Mouse (Mus musculus) heart, embryonic 16.5 days (tissue): ENCODE measurements at regions not wholly inside any gene's neighbourhood (a gene's known extent, or its start where the extent isn't known, plus 50 kb on each side); places are given as distances from the start of the nearest gene placed in this dataset.
A peak's percentile ranks its signal among the peaks of the same experiment; 100 is the strongest.

Experiments used
- ATAC-seq: fragments of 200-750 bp; cut with Nextera tagmentation; replicated peaks from 2 replicates; pipeline ENCODE4 v1.8.0; 2017; ENCODE audit warnings: moderate number of reproducible peaks; ENCODE audit not compliant: insufficient read depth, low FRiP score; ENCODE audit errors: extremely low read depth
- H3K27ac ChIP-seq: fragments of 300-500 bp; sonication (generic); 2 replicates; pipeline ENCODE4 v1.5.1; 2014; ENCODE audit warnings: mild to moderate bottlenecking, low read length, control low read depth, moderate library complexity
- H3K27me3 ChIP-seq: fragments of 300-500 bp; sonication (generic); 2 replicates; pipeline ENCODE4 v1.6.1; 2014; ENCODE audit warnings: low read length, mixed read lengths; ENCODE audit not compliant: control insufficient read depth, insufficient read depth
- H3K36me3 ChIP-seq: fragments of 300-500 bp; sonication (generic); 2 replicates; pipeline ENCODE4 v1.6.1; 2014; ENCODE audit not compliant: control insufficient read depth, insufficient read depth
- H3K4me1 ChIP-seq: fragments of 300-500 bp; sonication (generic); 2 replicates; pipeline ENCODE4 v1.6.1; 2014; ENCODE audit warnings: low read length, mixed read lengths; ENCODE audit not compliant: control insufficient read depth, insufficient read depth
- H3K4me2 ChIP-seq: fragments of 300-500 bp; sonication (generic); 2 replicates; pipeline ENCODE4 v1.6.1; 2014; ENCODE audit warnings: low read depth, mild to moderate bottlenecking, control low read depth, low read length
- H3K4me3 ChIP-seq: fragments of 300-500 bp; sonication (generic); 2 replicates; pipeline ENCODE4 v1.5.1; 2014; ENCODE audit warnings: mild to moderate bottlenecking, control low read depth, low read length
- H3K9ac ChIP-seq: fragments of 300-500 bp; sonication (generic); 2 replicates; pipeline ENCODE4 v1.6.1; 2014; ENCODE audit warnings: low read length, control low read depth
- H3K9me3 ChIP-seq: fragments of 300-500 bp; sonication (generic); replicated peaks from 2 replicates; pipeline ENCODE4 v1.6.1; 2016; ENCODE audit warnings: low read length; ENCODE audit not compliant: control insufficient read depth
- WGBS: fragments of 180-500 bp; shearing (Covaris S2); extraction: QIAGEN DNeasy Blood & Tissue Kit; methylation state at CpG from one replicate; pipeline ENCODE4 v1.1.7; 2014; 5-methylcytosine and 5-hydroxymethylcytosine counted together

GRCm38 (mm10) chr10:43740204-43740865 is 161.2 kb downstream of the Qrsl1 start:
- Histone ChIP-seq H3K27ac (peak overlapping the region; percentile 61), H3K36me3 (no peaks in the 10 kb centered on the region), H3K27me3 (no peaks in the 10 kb centered on the region), H3K4me2 (peak overlapping the region; percentile 26), H3K4me1 (peaks cover 27% of the 10 kb centered on the region), H3K4me3 (no peak overlapping the region), H3K9me3 (no peaks in the 10 kb centered on the region), H3K9ac (peak overlapping the region; percentile 54; the same call in 1 of the 2 replicates)
- 23% methylated on average over 13 of the region's 13 CpGs for WGBS
- ATAC-seq, result peak; percentile 45; the same call in 1 of the 2 replicates

DNA sequence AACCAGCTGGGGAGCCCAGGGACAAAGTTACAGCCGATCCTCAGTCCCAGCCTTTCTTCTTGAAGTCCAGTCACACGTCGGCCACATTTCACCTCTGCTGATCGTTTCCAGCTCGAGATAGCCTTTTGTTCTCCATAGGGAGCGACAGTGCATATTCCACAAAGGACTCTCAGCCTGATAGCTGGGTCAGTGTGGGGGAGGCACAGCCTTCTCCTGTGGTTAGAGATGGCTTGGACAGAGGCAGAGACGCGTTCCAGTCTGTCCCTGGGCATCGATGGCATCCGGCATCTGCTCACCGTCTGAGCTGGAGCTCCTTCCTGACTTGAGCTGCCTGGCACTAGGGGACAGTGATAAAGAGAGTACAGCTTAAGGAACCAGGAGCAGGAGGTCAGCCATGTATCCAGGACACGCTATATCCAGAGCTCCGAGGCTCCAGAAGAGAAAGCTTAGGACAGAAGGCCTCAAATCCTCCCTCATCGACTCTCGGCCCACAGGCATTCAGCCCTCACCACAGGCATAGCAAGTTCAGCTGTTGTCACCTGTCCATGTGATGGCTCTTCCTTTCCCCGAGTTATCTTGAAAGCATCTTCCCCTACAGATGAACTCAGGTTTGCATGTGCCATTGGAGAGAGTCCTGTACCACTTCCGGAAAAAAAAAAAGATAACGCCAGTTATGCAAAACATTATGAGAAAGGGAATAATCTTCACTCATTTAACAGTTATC is 160.0 kb downstream of the Qrsl1 start:
- no peak overlapping the region for H3K27ac ChIP-seq

GRCm38 (mm10) chr10:43742085-43743054 is 159.2 kb downstream of the Qrsl1 start:
- Histone ChIP-seq H3K9me3 (no peaks in the 10 kb centered on the region), H3K27ac (no peak overlapping the region), H3K4me3 (peak overlapping the region; percentile 11; the same call in 1 of the 2 replicates), H3K27me3 (no peaks in the 10 kb centered on the region), H3K36me3 (no peaks in the 10 kb centered on the region), H3K9ac (0 out of 2 replicates have a peak overlapping the region, but pooled peaks have one; percentile 10), H3K4me2 (peak overlapping the region; percentile 44), H3K4me1 (peaks cover 27% of the 10 kb centered on the region)
- WGBS, result 25% methylated on average over 15 of the region's 15 CpGs
- ATAC-seq, result 0 out of 2 replicates have a peak, but pooled peaks have one; percentile 18

More for the DNA sequence above, 160.0 kb downstream of the Qrsl1 start:
- Histone ChIP-seq H3K9ac (no peak overlapping the region), H3K4me1 (peaks cover 27% of the 10 kb centered on the region), H3K4me2 (no peak overlapping the region), H3K4me3 (no peak overlapping the region), H3K36me3 (no peaks in the 10 kb centered on the region), H3K27me3 (no peaks in the 10 kb centered on the region), H3K9me3 (no peaks in the 10 kb centered on the region)
- WGBS, result 40% methylated on average over 18 of the region's 18 CpGs
- no peak for ATAC-seq

DNA sequence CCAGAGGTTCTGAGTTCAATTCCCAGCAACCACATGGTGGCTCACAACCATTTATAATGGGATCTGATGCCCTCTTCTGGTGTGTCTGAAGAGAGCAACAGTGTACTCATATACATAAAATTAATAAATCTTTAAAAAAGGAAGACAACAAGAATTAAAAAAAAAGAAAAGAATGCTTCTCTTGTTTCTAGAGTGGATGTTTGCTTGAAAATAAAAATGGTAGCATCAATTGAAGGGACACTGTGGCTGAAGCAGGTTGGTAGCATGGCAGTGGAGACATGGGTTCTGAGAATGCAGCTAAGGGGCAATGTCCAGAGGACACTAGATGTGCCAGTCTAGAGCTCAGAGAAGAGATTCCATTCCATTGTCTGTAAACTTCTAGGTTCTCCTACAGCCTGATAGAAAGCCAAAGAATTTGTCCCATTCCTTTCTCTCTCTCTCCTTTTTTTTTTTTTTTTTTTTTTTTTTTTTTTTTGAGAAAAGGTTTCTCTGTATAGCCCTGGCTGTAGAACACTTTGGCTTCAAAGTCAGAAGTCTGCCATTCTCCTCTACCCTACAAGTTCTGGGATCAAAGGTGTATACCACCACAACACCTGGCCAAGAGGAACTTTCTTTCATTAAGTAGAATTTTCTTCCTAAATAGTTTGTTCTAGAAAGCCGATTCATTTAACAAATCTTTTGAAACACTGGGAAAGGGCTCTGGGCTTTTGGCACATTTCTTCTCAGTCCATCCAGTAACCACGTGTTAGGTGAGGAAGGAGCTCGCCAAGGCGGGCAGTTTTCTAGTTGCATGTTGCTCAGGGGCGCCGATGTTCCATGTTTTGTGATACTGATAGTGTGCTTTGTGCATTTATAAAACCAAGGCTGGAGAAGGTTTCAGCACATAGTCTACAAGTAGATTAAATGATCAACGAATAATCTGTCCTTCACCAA is 158.1 kb downstream of the Qrsl1 start:
- H3K9me3 ChIP-seq, result no peaks in the 10 kb centered on the region
- no peak for ATAC-seq
- no peak overlapping the region for H3K27ac ChIP-seq
- H3K9ac ChIP-seq, result no peak overlapping the region
- no peaks in the 10 kb centered on the region for H3K36me3 ChIP-seq
- H3K4me1 ChIP-seq, result peaks cover 27% of the 10 kb centered on the region
- 90% methylated on average over 7 of the region's 7 CpGs for WGBS
- H3K4me2 ChIP-seq, result no peak overlapping the region
- no peaks in the 10 kb centered on the region for H3K27me3 ChIP-seq
- no peak overlapping the region for H3K4me3 ChIP-seq

GRCm38 (mm10) chr10:43745931-43746630 is 155.5 kb downstream of the Qrsl1 start:
- H3K4me2 ChIP-seq, result no peak overlapping the region
- no peaks in the 10 kb centered on the region for H3K36me3 ChIP-seq
- H3K4me1 ChIP-seq, result peaks cover 10% of the 10 kb centered on the region; the same call in 1 of the 2 replicates
- H3K4me3 ChIP-seq, result no peak overlapping the region
- H3K27ac ChIP-seq, result no peak overlapping the region
- no peaks in the 10 kb centered on the region for H3K27me3 ChIP-seq
- ATAC-seq, result no peak
- WGBS, result 60% methylated on average over 8 of the region's 8 CpGs
- 0 out of 2 replicates have a peak, but pooled peaks cover 5% of the 10 kb centered on the region for H3K9me3 ChIP-seq
- no peak overlapping the region for H3K9ac ChIP-seq

DNA sequence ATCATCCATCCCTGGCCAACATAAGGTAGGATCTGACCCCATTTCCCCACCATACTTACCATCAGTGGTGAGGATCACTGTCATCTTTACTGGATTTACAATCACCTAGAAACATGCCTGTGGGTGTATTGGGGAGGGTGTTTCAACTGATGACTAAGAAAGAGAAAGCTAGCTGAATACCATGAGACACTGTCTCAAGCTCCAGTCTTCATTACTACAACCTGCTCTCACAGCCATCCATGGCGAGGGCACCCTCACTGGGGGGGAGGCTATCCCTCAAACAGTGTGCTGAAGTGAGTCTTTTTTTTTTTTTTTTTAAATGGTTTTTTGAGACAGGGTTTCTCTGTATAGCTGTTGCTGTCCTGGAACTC is 154.9 kb downstream of the Qrsl1 start:
- Histone ChIP-seq H3K27ac (no peak overlapping the region), H3K4me3 (no peak overlapping the region), H3K9me3 (0 out of 2 replicates have a peak, but pooled peaks cover 5% of the 10 kb centered on the region), H3K4me2 (no peak overlapping the region), H3K9ac (no peak overlapping the region), H3K27me3 (no peaks in the 10 kb centered on the region), H3K36me3 (no peaks in the 10 kb centered on the region), H3K4me1 (peaks cover 7% of the 10 kb centered on the region; the same call in 1 of the 2 replicates)
- no peak for ATAC-seq
- WGBS, result 95% methylated on average over 1 of the region's 1 CpGs

DNA sequence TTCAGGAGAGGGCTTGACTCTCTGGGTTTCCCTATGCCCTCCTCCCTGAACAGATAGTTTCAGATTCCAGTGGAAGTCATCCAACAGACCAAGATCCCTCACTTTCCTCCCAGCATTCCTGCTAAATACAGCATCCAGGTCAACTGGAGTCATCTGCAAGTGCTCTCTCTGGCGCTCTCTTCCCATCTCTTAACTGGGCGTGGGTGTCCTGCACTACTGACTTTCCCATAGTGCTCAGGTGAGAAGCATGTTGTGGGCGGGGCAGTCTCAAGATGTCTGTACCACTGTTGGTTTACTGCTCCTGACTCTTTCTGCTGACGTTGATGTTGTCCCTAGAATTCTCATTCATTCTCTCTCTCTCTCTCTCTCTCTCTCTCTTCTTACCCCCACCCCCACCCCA is 154.0 kb downstream of the Qrsl1 start:
- ATAC-seq, result no peak
- H3K4me1 ChIP-seq, result peaks cover 7% of the 10 kb centered on the region
- no peak overlapping the region for H3K27ac ChIP-seq
- 90% methylated on average over 4 of the region's 4 CpGs for WGBS
- no peak overlapping the region for H3K9ac ChIP-seq
- H3K4me2 ChIP-seq, result no peak overlapping the region
- H3K4me3 ChIP-seq, result no peak overlapping the region
- no peaks in the 10 kb centered on the region for H3K36me3 ChIP-seq
- 0 out of 2 replicates have a peak, but pooled peaks cover 5% of the 10 kb centered on the region for H3K9me3 ChIP-seq
- no peaks in the 10 kb centered on the region for H3K27me3 ChIP-seq
